Mouse (Mus musculus) MEL (cell line): ENCODE measurements at regions not wholly inside any gene's neighbourhood (a gene's known extent, or its start where the extent isn't known, plus 50 kb on each side); places are given as distances from the start of the nearest gene placed in this dataset.

Experiments used
- CTCF ChIP-seq, 3 experiments: IDR thresholded peaks in 2 of 3; conservative IDR thresholded peaks in 1 of 3; 2 replicates each; pipeline ENCODE4 v1.5.1; 2011 to 2012; ENCODE audit warnings: low read length in 3 of 3, low read depth in 2 of 3, mild to moderate bottlenecking in 2 of 3, improper control_type of control experiment in 1 of 3, inconsistent platforms in 1 of 3, mixed read lengths in 1 of 3, moderate library complexity in 1 of 3; ENCODE audit not compliant: control insufficient read depth in 1 of 3, insufficient read depth in 1 of 3, poor library complexity in 1 of 3, severe bottlenecking in 1 of 3
- EP300 ChIP-seq, 2 experiments: IDR thresholded peaks; 2 replicates each; pipeline ENCODE4 v1.6.1; 2011; ENCODE audit warnings: improper control_type of control experiment in 2 of 2, low read length in 2 of 2, low read depth in 1 of 2, mild to moderate bottlenecking in 1 of 2
- GATA1 ChIP-seq: IDR thresholded peaks from 2 replicates; pipeline ENCODE4 v1.6.1; 2011; ENCODE audit warnings: low read depth, low read length, improper control_type of control experiment
- NRF1 ChIP-seq: IDR thresholded peaks from 2 replicates; pipeline ENCODE4 v1.6.1; 2014; ENCODE audit warnings: low read depth, mild to moderate bottlenecking, inconsistent platforms, low read length, improper control_type of control experiment, moderate library complexity; ENCODE audit not compliant: poor library complexity, insufficient read depth, severe bottlenecking
- POLR2AphosphoS5 ChIP-seq: IDR thresholded peaks from 2 replicates; pipeline ENCODE4 v1.6.1; 2012; ENCODE audit warnings: low read depth, borderline replicate concordance, mild to moderate bottlenecking, inconsistent platforms, low read length, moderate library complexity, mixed read lengths
- USF2 ChIP-seq, 2 experiments: IDR thresholded peaks; 2 replicates each; pipeline ENCODE4 v1.6.1; 2011 to 2012; ENCODE audit warnings: improper control_type of control experiment in 2 of 2, low read length in 2 of 2, borderline replicate concordance in 1 of 2, inconsistent platforms in 1 of 2, low read depth in 1 of 2, mild to moderate bottlenecking in 1 of 2; ENCODE audit not compliant: insufficient read depth in 1 of 2
- ZC3H11A ChIP-seq: IDR thresholded peaks from 2 replicates; pipeline ENCODE4 v1.6.1; 2012; ENCODE audit warnings: low read depth, mild to moderate bottlenecking, inconsistent platforms, low read length, improper control_type of control experiment

DNA sequence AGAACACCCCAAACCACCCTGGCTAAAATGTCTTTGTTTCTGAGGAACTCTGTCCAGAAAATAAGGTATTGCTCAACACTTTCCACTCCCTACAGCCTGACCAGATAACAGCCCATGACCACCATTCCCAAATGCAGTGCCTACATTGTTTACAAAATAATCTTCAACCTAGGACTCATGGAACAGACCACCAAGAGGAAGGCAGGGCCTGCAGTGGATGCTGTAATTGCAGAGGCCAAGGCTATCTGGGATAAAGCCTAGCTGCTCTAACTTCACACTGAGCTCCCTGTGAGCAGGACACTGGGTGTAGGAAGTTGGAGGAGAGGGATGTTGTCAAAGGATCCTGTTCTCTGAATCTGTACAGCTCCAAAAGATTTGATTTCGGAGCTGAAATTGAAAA is 126.7 kb upstream of the Zfp648 start:
- TF ChIP-seq CTCF (IDR thresholded peaks at IDR 0.05 in 2 of 3, conservative IDR thresholded peaks at IDR 0.05 in 1 of 3; ENCODE audit: control insufficient read depth in 1 of 3, insufficient read depth in 1 of 3, low read depth in 2 of 3, low read length in 3 of 3, poor library complexity in 1 of 3, severe bottlenecking in 1 of 3) = no peak
- no peak for TF ChIP-seq NRF1
- no peak for TF ChIP-seq POLR2AphosphoS5
- no peak for TF ChIP-seq ZC3H11A
- no peak for TF ChIP-seq EP300 (IDR thresholded peaks at IDR 0.05; ENCODE audit: low read depth in 1 of 2, low read length in 2 of 2)
- TF ChIP-seq USF2 (IDR thresholded peaks at IDR 0.05; ENCODE audit: borderline replicate concordance in 1 of 2, insufficient read depth in 1 of 2, low read depth in 1 of 2, low read length in 2 of 2) = no peak
- TF ChIP-seq GATA1 = no peak
